Mouse (Mus musculus) thymus, adult 2 months (tissue): ENCODE results near the gene Thnsl1.

Source experiments
- CTCF ChIP-seq: fragments of 200-500 bp; IDR thresholded peaks from 2 replicates; pipeline ENCODE4 v1.5.1; 2012; ENCODE audit warnings: mild to moderate bottlenecking, control low read depth, low read length, moderate library complexity, borderline replicate concordance; ENCODE audit not compliant: control insufficient read depth, poor library complexity, insufficient read depth; ENCODE audit errors: extremely low read depth
- POLR2A ChIP-seq: fragments of 200-500 bp; IDR thresholded peaks from 2 replicates; pipeline ENCODE4 v1.6.1; 2012; ENCODE audit warnings: mild to moderate bottlenecking, low read length, control low read depth, moderate library complexity; ENCODE audit not compliant: control insufficient read depth, poor library complexity, insufficient read depth; ENCODE audit errors: extremely low read depth

DNA sequence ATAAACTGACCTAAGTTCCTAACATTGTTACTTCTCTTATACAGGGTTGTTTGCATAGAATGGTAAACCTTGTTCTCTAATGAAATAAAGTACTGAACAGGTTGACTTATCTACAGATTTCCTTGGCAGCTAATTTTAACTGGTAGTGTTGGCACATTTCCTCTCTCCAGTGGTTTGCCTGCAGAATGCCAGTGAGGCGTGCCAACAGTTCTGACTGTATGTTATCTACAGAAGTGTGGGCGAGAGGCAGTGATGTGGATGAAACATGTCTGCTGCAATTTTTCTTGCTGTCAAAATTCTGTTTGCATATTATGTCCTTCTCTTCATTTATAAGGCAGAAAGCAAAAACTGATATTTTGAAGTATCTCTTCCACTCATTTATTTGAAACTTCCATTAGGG lies 2.8 kb upstream of the Thnsl1 start:
- TF ChIP-seq POLR2A = no peak
- no peak for TF ChIP-seq CTCF
